Mouse (Mus musculus) lung, postnatal 0 days (tissue): ENCODE measurements around the gene Wnt8b.

Experiments used
- CTCF ChIP-seq: IDR thresholded peaks from 2 replicates; pipeline ENCODE4 v1.5.1; 2016; ENCODE audit warnings: antibody characterized with exemption, mild to moderate bottlenecking
- EP300 ChIP-seq: IDR thresholded peaks from 2 replicates; pipeline ENCODE4 v1.6.1; 2016; ENCODE audit warnings: antibody characterized with exemption, mild to moderate bottlenecking, control low read depth

- TF ChIP-seq CTCF: no peak
- TF ChIP-seq EP300: no peak
These were observed 8.7 kb downstream of the Wnt8b start for GRCm38 (mm10) chr19:44501925-44502324.
